Mouse (Mus musculus): Measurements from ENCODE around the gene Gfod1.

GRCm38 (mm10) chr13:43250106-43250505 is 53.9 kb downstream of the Gfod1 start:
- no peak for TF ChIP-seq MYOG (IDR thresholded peaks at IDR 0.05; ENCODE audit: control insufficient read depth in 1 of 3, insufficient read depth in 1 of 3, insufficient read length in 2 of 3, low read depth in 2 of 3)
- no peak for TF ChIP-seq MAX (IDR thresholded peaks at IDR 0.05; ENCODE audit: low read depth)
- TF ChIP-seq USF1 (IDR thresholded peaks at IDR 0.05; ENCODE audit: low read depth), result no peak
- TF ChIP-seq E2F4 (IDR thresholded peaks at IDR 0.05; ENCODE audit: insufficient read depth), result no peak
- no peak for TF ChIP-seq POLR2A (IDR thresholded peaks at IDR 0.05; ENCODE audit: insufficient read length, low read depth)
- TF ChIP-seq TCF12 (IDR thresholded peaks at IDR 0.05; ENCODE audit: insufficient read depth, poor library complexity, severe bottlenecking), result no peak

Data from myocyte (in vitro differentiated cells).